Mouse (Mus musculus): ENCODE data around the gene Morn1. TPM values are rescaled to one million over a fixed set of nuclear protein-coding genes. Genes with fewer than 3 reads are reported as not detected.

Morn1 gene
- total RNA-seq, 4 experiments from 2014 or later, result 10.2 to 19.4 (median 12.9) TPM

DNA sequence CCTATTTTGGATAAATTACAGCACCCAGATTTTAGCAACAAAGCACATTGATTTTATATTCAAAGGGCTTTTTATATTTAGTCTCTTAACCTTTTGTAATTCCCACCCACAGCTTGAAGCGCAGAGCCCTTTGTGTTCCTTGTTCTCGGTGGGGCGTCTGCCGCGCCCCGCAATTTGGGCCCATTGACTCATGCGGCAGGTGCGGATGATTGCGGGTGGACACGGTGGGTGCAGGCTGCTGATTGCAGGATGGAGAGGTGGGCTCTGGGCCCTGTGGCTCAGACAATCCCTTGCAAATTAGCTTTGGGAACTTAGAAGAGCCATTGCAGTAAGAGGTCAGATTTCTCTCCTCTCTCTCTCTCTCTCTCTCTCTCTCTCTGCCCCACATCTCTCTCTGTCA lies 31.9 kb downstream of the Morn1 start:
- no peak for DNase-seq (ENCODE audit: low spot score in 2 of 2)

DNA sequence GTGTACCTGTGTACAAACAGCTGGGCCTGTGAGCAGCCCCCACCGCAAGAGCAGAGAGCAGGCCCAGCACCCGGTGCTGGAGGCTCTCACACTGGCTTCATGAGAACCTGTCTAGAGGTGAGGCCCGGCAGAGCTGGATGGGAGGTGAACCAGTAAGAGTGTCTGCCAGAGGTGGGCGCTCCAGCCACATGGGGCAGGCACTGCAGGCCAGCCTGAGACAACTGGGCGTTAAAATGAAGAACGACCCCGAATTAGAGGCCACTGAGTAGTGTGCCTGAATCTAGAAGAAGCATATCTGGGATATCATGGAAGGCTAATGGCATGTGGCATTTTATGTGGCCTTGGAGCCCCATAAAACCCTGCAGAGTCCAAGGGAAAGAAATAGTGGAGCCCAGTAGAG lies 33.7 kb downstream of the Morn1 start:
- DNase-seq (ENCODE audit: low spot score in 2 of 2), result no peak

DNA sequence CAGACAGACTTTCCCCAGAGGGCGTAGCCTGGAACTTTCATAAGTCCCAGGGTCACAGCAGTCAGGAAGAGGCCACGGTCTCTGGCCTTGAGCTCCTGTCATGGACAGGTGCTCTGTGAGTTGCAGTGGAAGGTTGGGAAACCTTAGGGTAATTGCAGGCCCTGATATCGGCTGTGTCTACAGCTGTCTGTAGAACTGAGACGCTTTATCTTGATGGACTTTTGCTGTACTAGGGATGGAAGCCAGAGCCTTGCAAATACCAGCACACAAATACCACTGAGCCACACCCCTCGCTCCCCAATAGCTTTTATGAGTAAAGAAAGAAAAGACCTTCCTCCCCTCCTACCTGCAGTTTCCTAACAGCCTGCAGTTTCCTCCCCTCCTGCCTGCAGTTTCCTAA lies 34.2 kb downstream of the Morn1 start:
- DNase-seq (ENCODE audit: low spot score in 2 of 2), result no peak

DNA sequence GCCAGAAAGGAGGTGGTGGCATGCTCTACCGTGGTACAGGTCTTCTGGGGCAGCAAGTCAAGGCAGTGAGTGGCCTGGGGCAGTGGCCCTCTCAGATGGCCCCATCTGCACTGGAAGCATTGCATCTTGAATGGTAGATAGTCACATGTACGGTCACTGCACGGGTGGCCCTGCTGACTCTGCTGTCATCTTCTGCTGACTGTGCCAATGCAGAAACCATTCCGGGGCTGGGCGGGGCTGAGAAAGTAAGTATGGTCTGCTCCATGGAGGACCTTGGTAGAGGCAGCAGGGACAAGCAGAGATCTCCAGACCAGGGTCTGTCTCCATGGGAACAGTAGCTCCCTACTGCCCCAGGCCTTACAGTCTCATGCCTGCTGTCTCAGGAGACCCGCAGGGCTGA lies 34.8 kb downstream of the Morn1 start:
- no peak for DNase-seq (ENCODE audit: low spot score in 2 of 2)

DNA sequence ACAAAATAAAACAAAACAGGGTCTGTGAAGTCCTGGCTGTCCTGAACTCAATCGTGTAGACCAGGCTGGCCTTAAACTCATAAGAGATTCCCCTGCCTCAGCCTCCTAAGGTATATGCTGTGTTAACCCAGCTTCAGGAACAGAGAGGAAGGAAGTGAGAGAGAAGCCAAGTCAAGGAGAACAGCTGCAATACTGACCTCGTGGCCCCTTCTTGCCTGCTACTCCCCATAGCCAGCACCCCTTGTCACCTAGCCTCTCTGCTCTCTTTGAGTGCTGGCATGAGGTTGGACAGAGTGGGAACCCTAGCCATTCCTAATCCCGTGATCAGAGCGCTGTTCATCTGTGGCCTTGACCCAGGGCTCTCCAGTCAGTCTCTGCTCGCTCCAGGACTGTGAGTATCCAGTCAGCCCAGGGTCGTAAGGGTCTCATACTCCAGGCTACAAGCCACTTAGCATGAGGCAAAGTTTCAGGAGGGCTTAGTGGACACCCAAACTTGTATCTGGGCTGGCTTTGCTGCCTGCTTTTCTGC lies 35.6 kb downstream of the Morn1 start:
- no peak for DNase-seq (ENCODE audit: low spot score in 2 of 2)

DNA sequence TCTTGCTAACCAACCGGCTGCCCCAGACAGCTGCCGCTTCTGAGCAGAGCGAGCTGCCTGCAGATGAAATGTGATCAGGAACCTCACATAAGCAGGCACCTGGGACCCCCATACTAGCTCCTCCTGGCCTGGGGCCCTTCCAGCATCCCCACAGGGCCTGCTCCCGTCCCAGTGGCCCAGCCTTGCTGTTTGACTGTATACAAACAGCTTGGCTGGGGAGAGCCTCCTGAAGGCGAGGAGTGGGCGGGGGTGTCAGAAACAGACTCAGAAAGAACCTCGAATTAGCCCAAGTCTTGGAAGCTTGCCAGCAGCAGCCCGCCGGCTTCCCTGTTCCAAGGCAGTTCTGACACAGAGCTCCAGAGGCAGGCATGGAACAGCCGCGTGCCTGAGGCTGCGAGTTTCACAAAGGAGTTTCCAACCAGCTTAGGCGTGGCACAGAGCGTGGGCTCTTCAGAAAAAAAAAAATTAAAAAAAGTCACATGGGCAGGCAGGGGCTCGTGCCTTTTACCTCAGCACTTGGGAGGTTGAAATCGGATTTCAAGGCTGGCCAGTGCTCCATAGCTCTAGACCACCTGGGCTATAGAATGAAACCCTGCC lies 36.2 kb downstream of the Morn1 start:
- peak; percentile 85 to 98 for DNase-seq (ENCODE audit: low spot score in 2 of 2)

DNA sequence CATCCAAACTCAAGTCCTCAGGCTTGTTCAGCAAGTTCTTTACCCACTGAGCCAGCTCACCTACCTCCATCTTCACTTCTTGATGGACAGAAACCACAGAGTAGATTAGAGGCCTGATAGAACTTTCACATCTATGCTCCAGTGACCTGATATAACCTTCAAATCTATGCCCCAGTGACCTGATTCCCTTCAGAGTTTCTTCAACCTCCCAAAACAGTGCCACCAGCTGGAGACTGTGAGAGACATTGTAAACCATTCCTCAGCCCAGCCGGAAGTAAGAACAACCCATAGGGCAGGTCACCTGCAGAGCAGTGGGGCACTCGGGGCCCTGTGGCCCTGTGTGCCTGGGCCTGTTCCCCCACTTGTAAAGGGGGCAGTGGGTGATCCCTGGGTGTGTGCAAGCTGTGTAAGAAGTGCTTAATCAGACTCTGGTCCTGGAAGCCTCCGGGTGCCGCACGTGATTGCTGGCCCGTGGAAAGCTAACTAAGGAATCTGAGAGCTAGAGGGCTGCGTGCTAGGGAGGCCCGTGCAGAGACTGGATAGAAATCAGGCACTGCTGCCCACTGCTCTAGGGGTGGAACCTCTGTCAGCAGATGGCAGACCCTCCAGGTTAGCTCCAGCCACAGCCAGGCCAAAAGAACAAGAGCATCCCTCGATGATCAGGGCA lies 37.6 kb downstream of the Morn1 start:
- no peak for DNase-seq (ENCODE audit: low spot score in 2 of 2)

DNA sequence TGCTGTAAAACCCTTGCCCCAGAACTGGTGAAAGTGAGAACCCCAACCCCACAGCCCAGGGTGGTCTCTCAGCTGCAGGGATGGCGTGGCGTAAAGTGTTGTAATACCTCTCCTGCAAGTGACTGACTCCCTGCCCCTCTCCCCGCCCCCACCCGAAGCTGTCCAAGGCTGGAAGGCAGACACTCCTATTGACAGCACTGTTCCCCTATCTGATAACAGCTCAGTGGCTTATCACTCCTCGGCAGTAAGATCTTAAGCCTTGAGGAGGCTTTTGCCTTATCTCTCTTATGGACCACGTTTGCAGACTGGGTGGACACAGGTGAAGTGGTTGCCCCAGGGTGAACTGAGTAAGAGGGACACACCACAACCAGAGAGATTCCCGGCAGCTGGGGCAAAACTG lies 38.9 kb downstream of the Morn1 start:
- no peak for DNase-seq (ENCODE audit: low spot score in 2 of 2)

DNA sequence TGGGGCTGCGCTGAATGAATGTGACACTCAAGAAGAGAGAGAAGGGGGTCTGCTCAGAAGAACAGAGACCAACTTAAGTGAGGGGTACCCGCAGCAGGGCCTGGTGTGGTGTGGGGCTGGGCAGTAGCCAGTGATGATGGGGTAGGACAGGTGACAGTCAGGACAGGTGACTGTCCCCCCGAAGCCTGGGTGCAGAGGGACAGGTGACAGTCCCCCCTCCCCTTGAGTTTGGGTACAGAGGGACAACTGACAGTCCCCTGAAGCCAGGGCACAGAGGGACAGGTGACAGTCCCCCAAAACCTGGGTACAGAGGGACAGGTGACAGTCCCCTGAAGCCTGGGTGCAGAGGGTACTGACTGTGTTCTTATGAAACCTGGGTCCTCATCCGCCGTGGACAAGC lies 39.8 kb downstream of the Morn1 start:
- DNase-seq (ENCODE audit: low spot score in 2 of 2), result no peak

DNA sequence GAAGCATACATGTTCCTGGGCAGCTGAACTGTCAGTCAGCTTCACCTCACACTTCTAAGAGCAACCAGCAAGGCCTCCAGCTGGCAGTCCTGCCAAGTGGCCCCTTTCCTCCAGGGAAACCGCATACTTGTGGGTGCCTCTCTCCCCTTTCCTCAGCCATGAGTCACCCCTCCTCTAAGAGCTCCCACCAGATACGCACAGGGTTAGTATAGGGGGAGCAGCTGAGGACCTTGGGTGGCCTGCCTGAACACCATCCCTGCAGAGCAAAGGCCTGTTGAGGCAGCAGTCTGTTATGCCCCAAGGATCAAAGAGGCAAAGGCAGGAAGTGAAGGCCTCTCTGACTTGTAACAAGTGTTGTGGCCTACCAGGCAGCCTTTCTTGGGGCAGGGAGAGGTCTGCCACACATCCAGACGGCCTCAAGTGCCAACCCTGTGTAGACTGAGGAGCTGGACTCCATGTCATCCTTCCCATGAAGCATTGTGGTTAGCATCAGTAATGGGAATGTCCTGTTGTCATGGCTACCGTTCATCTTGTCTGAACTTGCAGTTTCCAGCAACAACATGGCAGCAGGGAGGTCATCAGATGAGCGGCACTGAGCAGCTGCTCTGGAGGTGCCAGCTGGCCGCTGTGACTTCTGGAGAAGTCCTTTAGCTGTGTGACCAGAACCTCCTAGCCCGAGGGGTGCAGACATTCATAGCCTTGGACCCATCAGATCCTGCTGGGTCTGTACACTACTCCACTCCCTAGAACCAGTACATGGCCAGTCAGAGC lies 40.4 kb downstream of the Morn1 start:
- no peak for DNase-seq (ENCODE audit: low spot score in 2 of 2)

DNA sequence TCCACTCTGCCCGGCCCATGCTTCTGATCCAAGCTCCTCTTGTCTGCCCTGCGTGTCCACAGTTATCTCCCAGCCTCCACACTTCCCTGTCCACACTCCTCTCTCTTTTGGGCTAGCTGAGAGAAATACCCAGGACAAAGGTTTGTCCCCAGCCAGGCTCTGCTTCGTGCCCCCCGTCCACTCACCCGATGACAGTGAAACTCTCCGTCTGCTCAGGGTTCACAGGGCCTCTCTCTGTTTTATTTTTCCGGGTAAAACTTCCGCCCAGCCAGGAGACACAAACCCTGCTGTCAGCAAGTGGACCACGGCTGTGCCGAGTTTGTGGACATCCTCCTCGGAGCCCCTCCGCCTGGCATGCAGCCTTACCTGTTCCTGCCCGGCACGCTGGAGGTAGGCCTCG lies 42.0 kb downstream of the Morn1 start:
- DNase-seq (ENCODE audit: low spot score in 2 of 2), result no peak

DNA sequence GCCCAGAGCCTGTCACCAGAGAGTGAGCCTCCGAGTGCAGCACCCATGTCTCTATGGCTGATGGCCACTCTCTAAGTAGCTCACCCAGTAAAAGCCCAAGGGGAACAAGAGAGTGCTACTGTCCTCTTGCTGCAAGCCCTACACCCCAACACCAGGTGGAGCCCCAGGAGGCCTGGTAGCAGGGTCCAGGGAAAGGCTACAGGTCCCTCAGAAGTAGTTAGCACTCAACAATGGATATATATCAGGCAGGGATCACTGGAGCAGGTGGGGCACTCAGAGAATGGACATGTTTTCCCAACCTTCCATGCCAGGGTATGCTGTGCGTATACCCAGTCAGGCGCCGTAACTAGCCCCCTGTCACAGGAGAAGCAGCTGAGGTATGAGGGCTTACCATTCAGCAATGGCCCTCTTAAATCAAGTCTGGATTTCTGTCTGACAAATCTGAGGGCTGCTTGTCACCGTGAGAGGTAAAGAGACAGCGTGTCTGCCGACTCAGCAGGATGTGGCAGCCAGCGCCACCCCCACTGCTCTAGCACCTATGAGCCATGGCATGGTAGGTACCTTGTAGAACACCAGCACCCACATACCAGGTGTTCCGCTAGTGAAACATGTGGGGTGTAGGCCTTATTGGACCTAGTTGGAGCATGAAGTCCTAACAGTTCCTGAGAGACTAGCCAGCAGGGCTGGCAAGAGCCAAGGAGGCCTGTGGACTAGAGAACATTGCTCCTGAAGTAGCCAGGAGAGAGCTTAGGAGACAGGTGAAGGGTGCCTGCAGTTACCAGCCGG lies 42.9 kb downstream of the Morn1 start:
- DNase-seq (ENCODE audit: low spot score in 2 of 2), result peak; percentile 56 to 84

DNA sequence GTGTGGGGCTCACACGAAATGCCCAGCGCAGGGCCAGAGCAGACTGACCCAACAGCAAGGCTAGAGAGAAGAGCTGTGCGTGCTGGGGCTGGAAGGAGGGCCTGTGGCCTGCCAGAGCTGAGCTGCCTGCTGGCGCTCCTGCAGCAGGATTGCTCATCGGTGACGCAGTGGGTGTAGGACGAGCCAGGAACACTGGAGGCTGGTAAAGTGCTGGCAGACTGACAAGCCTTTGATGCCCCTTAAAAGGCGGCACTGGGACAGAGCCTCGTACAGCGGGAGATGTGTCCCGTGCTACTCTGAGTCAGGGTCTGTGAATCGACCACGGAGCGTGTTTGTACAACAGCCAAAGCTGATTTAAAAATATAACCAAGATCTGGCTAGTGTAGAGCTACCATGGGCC lies 43.6 kb downstream of the Morn1 start:
- DNase-seq (ENCODE audit: low spot score in 2 of 2), result peak; percentile 78 to 95

DNA sequence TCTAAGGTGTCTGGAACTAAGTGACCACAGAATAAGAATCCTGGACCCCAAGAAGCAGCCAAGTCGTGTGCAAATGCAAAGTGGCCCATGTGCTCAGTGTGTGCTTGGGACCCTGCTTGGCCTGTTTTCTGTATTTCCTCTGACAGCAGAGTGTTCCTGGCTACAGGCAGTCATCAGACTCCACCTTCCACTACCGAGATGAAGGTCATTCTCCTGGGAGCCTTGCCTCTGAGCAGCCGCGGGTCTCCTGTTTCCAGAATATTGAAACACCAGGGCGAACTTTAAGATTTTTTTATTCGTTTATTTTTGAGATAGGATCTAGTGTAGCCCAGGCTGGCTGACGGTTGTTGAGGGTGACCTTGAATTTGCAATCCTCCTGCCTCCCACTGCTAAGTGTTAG lies 44.2 kb downstream of the Morn1 start:
- DNase-seq (ENCODE audit: low spot score in 2 of 2), result no peak

DNA sequence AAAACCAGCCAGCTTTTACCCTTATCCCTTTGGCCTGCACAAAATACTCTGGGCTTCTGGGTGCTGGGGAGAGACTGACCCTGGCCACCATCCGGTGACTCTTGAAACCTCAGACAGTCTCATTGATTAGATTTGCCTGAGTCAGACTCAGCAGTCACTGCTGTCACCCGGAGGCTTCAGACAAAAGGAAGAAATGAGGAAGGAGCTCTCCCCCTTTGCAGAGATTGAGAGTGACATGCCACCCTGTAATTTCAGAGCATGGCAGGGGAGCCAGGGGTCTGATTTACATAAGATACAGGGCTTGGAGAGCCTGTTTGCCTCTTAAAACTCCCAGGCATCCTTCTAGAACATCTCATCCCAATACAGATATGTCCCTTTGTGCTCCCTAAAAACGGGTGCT lies 46.8 kb downstream of the Morn1 start:
- DNase-seq (ENCODE audit: low spot score in 2 of 2), result no peak

DNA sequence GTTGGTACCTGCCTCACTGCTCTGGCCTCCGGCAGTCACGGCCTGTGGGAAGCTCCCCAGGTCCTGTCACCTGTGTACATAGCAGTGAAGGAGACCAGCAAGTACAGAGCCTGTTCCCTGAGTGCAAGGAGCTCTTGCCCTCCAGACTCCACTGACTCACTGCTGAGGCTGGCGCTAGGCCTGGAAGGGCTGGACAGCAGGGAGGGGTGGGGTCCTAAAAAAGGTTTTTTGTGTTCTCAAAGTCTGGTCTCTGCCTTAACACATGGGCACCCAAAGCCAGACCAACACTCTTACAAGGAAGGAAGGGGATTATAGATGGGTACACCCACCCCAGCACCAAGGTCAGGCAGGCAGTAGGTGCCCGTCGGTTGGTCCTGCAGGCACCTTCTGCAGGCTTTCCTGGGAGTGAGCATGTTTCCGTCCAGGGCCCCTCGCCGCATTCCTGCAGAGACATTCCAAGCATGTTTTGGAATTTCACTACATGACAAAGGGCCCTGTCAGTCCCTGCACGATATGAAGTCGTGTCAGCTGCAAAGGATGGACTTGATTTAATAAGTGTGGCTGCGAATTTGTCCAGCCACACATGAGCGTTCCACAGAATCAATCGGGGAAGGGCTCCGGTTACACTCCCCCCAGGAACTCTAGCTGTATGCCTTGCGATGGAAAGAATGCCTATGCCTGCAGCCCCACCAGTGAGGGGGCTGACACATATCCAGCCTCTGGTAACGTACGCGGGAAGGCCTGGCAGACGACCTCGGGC lies 47.5 kb downstream of the Morn1 start:
- no peak for DNase-seq (ENCODE audit: low spot score in 2 of 2)

DNA sequence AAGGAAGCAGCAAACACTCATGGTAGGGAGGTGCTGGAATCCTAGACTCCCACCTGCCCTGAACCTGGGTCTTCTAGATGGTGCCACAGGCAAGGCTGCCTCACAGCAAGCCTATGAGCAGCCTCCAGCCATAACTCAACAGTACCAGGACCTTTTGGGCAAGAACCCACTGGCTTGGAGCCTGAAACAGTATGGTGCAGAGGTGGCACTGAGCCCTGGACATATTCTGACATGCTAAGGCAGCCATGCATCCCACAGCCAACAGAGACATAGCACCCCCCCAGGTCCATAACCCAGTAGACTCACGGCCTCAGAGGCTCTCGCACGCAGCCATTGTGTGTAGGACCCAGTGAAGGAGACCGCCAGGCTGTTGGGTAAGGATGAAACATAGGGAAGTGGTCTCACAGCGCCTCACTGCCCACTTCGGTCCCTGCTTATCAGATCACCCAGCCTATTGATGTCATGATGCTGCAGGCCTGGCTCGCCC lies 48.4 kb downstream of the Morn1 start:
- no peak for DNase-seq (ENCODE audit: low spot score in 2 of 2)

DNA sequence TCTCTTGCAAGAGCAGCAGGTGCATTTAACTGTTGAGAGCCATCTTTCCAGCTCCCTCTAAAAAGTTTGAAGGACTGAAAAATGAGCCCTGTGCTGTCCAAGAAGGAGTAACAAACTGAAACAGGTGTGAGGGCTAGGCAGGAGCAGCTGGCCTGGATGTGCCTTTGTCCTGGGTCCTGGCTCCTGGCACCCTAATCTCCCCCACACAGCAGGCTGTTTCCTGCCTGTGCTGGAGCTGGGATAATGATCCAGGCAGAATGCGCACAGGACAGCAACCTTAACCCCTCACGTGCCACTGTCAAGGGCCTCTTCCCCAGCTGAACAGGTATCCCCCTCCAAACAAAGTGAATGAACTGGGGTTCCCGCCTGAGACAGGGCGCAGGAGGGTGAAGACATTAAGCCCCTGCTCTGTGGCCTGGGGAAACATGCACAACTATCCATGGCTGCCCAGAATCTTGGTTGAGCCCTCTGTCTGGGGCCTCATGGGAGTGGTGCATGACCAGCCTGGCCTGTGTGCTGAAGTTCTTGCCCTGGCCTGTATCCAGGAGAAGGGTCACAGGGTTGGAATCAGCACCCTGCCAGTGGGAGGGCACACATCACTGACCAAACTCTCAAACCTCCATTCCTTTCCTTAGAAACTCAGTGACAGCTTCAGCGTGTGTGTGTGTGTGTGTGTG lies 49.7 kb downstream of the Morn1 start:
- DNase-seq (ENCODE audit: low spot score in 2 of 2), result no peak

DNA sequence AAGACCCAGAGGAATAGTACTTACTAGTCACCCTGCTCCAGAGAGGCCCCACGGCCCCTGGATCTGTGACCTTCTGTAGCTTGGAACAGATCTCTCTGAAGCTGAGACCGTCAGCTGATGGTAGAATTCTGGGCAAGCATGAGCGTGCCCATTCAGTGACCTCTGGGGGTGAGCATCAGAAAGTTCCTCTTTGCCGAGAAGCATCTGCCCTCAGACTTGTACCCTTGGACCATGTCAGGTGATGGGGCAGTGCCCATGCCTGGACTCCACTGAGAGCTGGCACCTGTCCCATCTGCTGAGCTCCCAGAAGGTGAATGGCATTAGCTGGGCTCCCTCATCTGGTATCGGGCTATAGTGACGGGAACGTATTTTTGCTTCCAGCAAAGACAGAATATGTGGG lies 51.5 kb downstream of the Morn1 start:
- no peak for DNase-seq (ENCODE audit: low spot score in 2 of 2)

DNA sequence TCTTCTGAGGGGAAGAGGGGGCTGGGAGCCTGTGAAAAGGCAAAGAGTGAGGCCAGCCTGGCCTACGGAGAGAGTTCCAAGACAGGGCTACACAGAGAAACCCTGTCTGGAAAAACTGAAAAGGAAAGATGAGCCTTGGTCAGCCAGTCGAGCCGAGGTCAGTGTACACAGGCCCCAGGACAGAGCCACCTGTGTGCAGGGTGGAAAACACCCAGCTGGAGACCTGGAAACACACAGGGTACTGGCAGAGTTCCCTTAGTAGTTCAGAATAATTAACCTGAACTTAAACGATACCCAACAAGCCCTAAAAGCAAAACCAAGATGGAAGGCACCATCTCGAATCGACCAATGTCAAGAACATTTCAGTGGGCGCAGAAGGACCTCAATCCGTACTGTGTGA lies 52.1 kb downstream of the Morn1 start:
- no peak for DNase-seq (ENCODE audit: low spot score in 2 of 2)

All from left cerebral cortex, adult 8-10 months (tissue).